Mouse (Mus musculus) kidney, embryonic 14.5 days (tissue): ENCODE data around the gene Tpm3. TPM values are rescaled to one million over a fixed set of nuclear protein-coding genes. Genes with fewer than 3 reads are reported as not detected.

Experiments
- ATAC-seq: fragments of 200-750 bp; cut with Nextera tagmentation; 2 replicates; pipeline ENCODE4 v1.8.0; 2017; ENCODE audit warnings: moderate number of reproducible peaks, mild to moderate bottlenecking, moderate TSS enrichment, moderate library complexity; ENCODE audit not compliant: low FRiP score, low TSS enrichment
- H3K27ac ChIP-seq: fragments of 300-500 bp; sonication (generic); 2 replicates; pipeline ENCODE4 v1.5.1; 2014; ENCODE audit warnings: low read depth, mild to moderate bottlenecking, low read length, moderate library complexity, mixed read lengths
- H3K27me3 ChIP-seq: fragments of 300-500 bp; sonication (generic); 2 replicates; pipeline ENCODE4 v1.6.1; 2014; ENCODE audit warnings: mild to moderate bottlenecking, low read length; ENCODE audit not compliant: control insufficient read depth, insufficient read depth
- H3K36me3 ChIP-seq: fragments of 300-500 bp; sonication (generic); 2 replicates; pipeline ENCODE4 v1.6.1; 2014; ENCODE audit warnings: low read length, mixed read lengths; ENCODE audit not compliant: control insufficient read depth, insufficient read depth
- H3K4me1 ChIP-seq: fragments of 300-500 bp; sonication (generic); 2 replicates; pipeline ENCODE4 v1.6.1; 2014; ENCODE audit warnings: low read length, mixed read lengths; ENCODE audit not compliant: control insufficient read depth, insufficient read depth
- H3K4me2 ChIP-seq: fragments of 300-500 bp; sonication (generic); replicated peaks from 2 replicates; pipeline ENCODE4 v1.6.1; 2014; ENCODE audit warnings: low read depth, mild to moderate bottlenecking, low read length
- H3K4me3 ChIP-seq: fragments of 300-500 bp; sonication (generic); 2 replicates; pipeline ENCODE4 v1.5.1; 2014; ENCODE audit warnings: mild to moderate bottlenecking, low read length
- H3K9ac ChIP-seq: fragments of 300-500 bp; sonication (generic); 2 replicates; pipeline ENCODE4 v1.6.1; 2014; ENCODE audit warnings: low read depth, mild to moderate bottlenecking, low read length, moderate library complexity
- H3K9me3 ChIP-seq: fragments of 300-500 bp; sonication (generic); 2 replicates; pipeline ENCODE4 v1.6.1; 2016; ENCODE audit warnings: low read length; ENCODE audit not compliant: control insufficient read depth
- WGBS: fragments of 180-500 bp; shearing (Covaris S2); extraction: QIAGEN DNeasy Blood & Tissue Kit; methylation state at CpG from one replicate; pipeline ENCODE4 v1.1.7; 2014; 5-methylcytosine and 5-hydroxymethylcytosine counted together
- polyA plus RNA-seq: library from polyadenylated mRNA; unstranded; fragments of >200 nt; fragmentation: Nextera tagmentation; extraction: Ambion mirVana; gene quantifications from 2 replicates; pipeline ENCODE4 v1.2.1, GENCODE M21; 2014

Gene Tpm3
- polyA plus RNA-seq, 1 experiment from 2014 or later: 579 TPM

- peaks cover 46% of the 10 kb centered on the region for H3K4me1 ChIP-seq
- 1% methylated on average over 6 of the region's 6 CpGs for WGBS
- H3K27me3 ChIP-seq: no peaks in the 10 kb centered on the region
- H3K9ac ChIP-seq: peak overlapping the region; percentile 83
- H3K27ac ChIP-seq: peak overlapping the region; percentile 96
- peak overlapping the region; percentile 83 for H3K4me3 ChIP-seq
- peak overlapping the region; percentile 49 for H3K4me2 ChIP-seq
- no peak for ATAC-seq
- H3K36me3 ChIP-seq: no peaks in the 10 kb centered on the region; the same call in 1 of the 2 replicates
- H3K9me3 ChIP-seq: no peaks in the 10 kb centered on the region
These were observed 8.0 kb downstream of the Tpm3 start for GRCm38 (mm10) chr3:90080498-90080863.

- peak overlapping the region; percentile 83; the same call in 1 of the 2 replicates for H3K4me3 ChIP-seq
- H3K4me1 ChIP-seq: peaks cover 46% of the 10 kb centered on the region
- 71% methylated on average over 5 of the region's 5 CpGs for WGBS
- no peak for ATAC-seq
- H3K27me3 ChIP-seq: no peaks in the 10 kb centered on the region
- peaks cover 8% of the 10 kb centered on the region; the same call in 1 of the 2 replicates for H3K36me3 ChIP-seq
- peak overlapping the region; percentile 53 for H3K27ac ChIP-seq
- no peaks in the 10 kb centered on the region for H3K9me3 ChIP-seq
- peak overlapping the region; percentile 49 for H3K4me2 ChIP-seq
- H3K9ac ChIP-seq: peak overlapping the region; percentile 46; the same call in 1 of the 2 replicates
These were observed 9.2 kb downstream of the Tpm3 start for GRCm38 (mm10) chr3:90081365-90082240.

GRCm38 (mm10) chr3:90083034-90083433, 10.6 kb downstream of the Tpm3 start:
- Histone ChIP-seq H3K4me3 (peak overlapping the region; percentile 9; the same call in 1 of the 2 replicates), H3K9ac (peak overlapping the region; percentile 40), H3K4me2 (peak overlapping the region; percentile 19; the same call in 1 of the 2 replicates), H3K36me3 (peaks cover 23% of the 10 kb centered on the region), H3K27me3 (no peaks in the 10 kb centered on the region), H3K9me3 (no peaks in the 10 kb centered on the region), H3K4me1 (peaks cover 39% of the 10 kb centered on the region), H3K27ac (peak overlapping the region; percentile 17; the same call in 1 of the 2 replicates)
- WGBS: 57% methylated on average over 5 of the region's 5 CpGs
- ATAC-seq: no peak

- peak overlapping the region; percentile 19; the same call in 1 of the 2 replicates for H3K4me2 ChIP-seq
- peaks cover 30% of the 10 kb centered on the region for H3K36me3 ChIP-seq
These were observed 11.4 kb downstream of the Tpm3 start for GRCm38 (mm10) chr3:90083698-90084324.

GRCm38 (mm10) chr3:90084790-90085189, 12.3 kb downstream of the Tpm3 start:
- Histone ChIP-seq H3K27me3 (no peaks in the 10 kb centered on the region), H3K36me3 (peaks cover 38% of the 10 kb centered on the region), H3K4me2 (no peak overlapping the region), H3K4me1 (peaks cover 35% of the 10 kb centered on the region), H3K9me3 (no peaks in the 10 kb centered on the region), H3K27ac (no peak overlapping the region), H3K4me3 (no peak overlapping the region), H3K9ac (no peak overlapping the region)
- WGBS: 72% methylated on average over 4 of the region's 4 CpGs
- ATAC-seq: no peak

More at GRCm38 (mm10) chr3:90083698-90084324, 11.4 kb downstream of the Tpm3 start:
- no peaks in the 10 kb centered on the region for H3K27me3 ChIP-seq
- no peak overlapping the region for H3K4me3 ChIP-seq
- H3K27ac ChIP-seq: peak overlapping the region; percentile 17; the same call in 1 of the 2 replicates
- WGBS: 34% methylated on average over 3 of the region's 3 CpGs
- ATAC-seq: no peak
- H3K9ac ChIP-seq: no peak overlapping the region; the same call in 1 of the 2 replicates
- H3K4me1 ChIP-seq: peaks cover 37% of the 10 kb centered on the region
- H3K9me3 ChIP-seq: no peaks in the 10 kb centered on the region

GRCm38 (mm10) chr3:90085281-90085680, 12.8 kb downstream of the Tpm3 start:
- Histone ChIP-seq H3K9ac (no peak overlapping the region), H3K4me3 (no peak overlapping the region), H3K4me2 (no peak overlapping the region), H3K27ac (no peak overlapping the region), H3K36me3 (peaks cover 43% of the 10 kb centered on the region), H3K9me3 (no peaks in the 10 kb centered on the region), H3K27me3 (no peaks in the 10 kb centered on the region), H3K4me1 (peaks cover 35% of the 10 kb centered on the region)
- ATAC-seq: no peak
- WGBS: 90% methylated on average over 6 of the region's 6 CpGs

GRCm38 (mm10) chr3:90086068-90086467, 13.6 kb downstream of the Tpm3 start:
- ATAC-seq: no peak
- H3K9ac ChIP-seq: no peak overlapping the region
- no peak overlapping the region for H3K4me3 ChIP-seq
- H3K4me2 ChIP-seq: no peak overlapping the region
- 90% methylated on average over 5 of the region's 5 CpGs for WGBS
- H3K9me3 ChIP-seq: no peaks in the 10 kb centered on the region
- peaks cover 51% of the 10 kb centered on the region for H3K36me3 ChIP-seq
- peaks cover 33% of the 10 kb centered on the region for H3K4me1 ChIP-seq
- no peaks in the 10 kb centered on the region for H3K27me3 ChIP-seq
- no peak overlapping the region for H3K27ac ChIP-seq

GRCm38 (mm10) chr3:90088617-90089016, 16.2 kb downstream of the Tpm3 start:
- Histone ChIP-seq H3K36me3 (peaks cover 75% of the 10 kb centered on the region), H3K4me1 (peaks cover 8% of the 10 kb centered on the region; the same call in 1 of the 2 replicates), H3K27me3 (no peaks in the 10 kb centered on the region), H3K9me3 (no peaks in the 10 kb centered on the region), H3K4me3 (no peak overlapping the region), H3K27ac (no peak overlapping the region), H3K9ac (no peak overlapping the region), H3K4me2 (no peak overlapping the region)
- no peak for ATAC-seq
- 97% methylated on average over 2 of the region's 2 CpGs for WGBS

- ATAC-seq: no peak
- WGBS: 89% methylated on average over 6 of the region's 6 CpGs
- Histone ChIP-seq H3K4me1 (no peaks in the 10 kb centered on the region), H3K27me3 (no peaks in the 10 kb centered on the region), H3K4me2 (no peak overlapping the region), H3K36me3 (peaks cover 93% of the 10 kb centered on the region), H3K9me3 (no peaks in the 10 kb centered on the region), H3K27ac (no peak overlapping the region), H3K9ac (no peak overlapping the region), H3K4me3 (no peak overlapping the region)
These were observed 18.4 kb downstream of the Tpm3 start for GRCm38 (mm10) chr3:90090892-90091291.
